Mouse (Mus musculus) thymus, postnatal 0 days (tissue): Measurements from ENCODE around the gene Clmp. TPM values are rescaled to one million over a fixed set of nuclear protein-coding genes. Genes with fewer than 3 reads are reported as not detected.

ENCODE experiments used
- polyA plus RNA-seq: library from polyadenylated mRNA; unstranded; fragments of >200 nt; fragmentation: Nextera tagmentation; extraction: Ambion mirVana; gene quantifications from 2 replicates; pipeline ENCODE4 v1.2.1, GENCODE M21; 2015

Gene Clmp
- polyA plus RNA-seq, 1 experiment from 2014 or later = 0.74 TPM

Other genes starting within 250 kb of the Clmp start
- 4.3 and 6.1 TPM in 2 replicates for gene Gramd1b, start 154.6 kb upstream of the Clmp start, polyA plus RNA-seq
- not detected in 2 replicates for gene Gm21915, start 15.3 kb upstream of the Clmp start, polyA plus RNA-seq
- gene Hspa8, start 115.0 kb downstream of the Clmp start, polyA plus RNA-seq = 1,839 and 2,551 TPM in 2 replicates
- gene Bsx, start 188.2 kb downstream of the Clmp start, polyA plus RNA-seq = not detected in 2 replicates